Mouse (Mus musculus) heart, embryonic 15.5 days (tissue): ENCODE results near the gene Mbnl1. TPM values are rescaled to one million over a fixed set of nuclear protein-coding genes. Genes with fewer than 3 reads are reported as not detected.

Source experiments
- ATAC-seq: fragments of 200-750 bp; cut with Nextera tagmentation; replicated peaks from 2 replicates; pipeline ENCODE4 v1.8.0; 2017; ENCODE audit warnings: low read depth, moderate TSS enrichment; ENCODE audit not compliant: insufficient number of reproducible peaks, insufficient read depth, low FRiP score
- H3K27ac ChIP-seq: fragments of 300-500 bp; sonication (generic); 2 replicates; pipeline ENCODE4 v1.5.1; 2015; ENCODE audit warnings: mild to moderate bottlenecking, inconsistent platforms
- H3K27me3 ChIP-seq: fragments of 300-500 bp; sonication (generic); 2 replicates; pipeline ENCODE4 v1.6.1; 2015; ENCODE audit warnings: inconsistent platforms
- H3K36me3 ChIP-seq: fragments of 300-500 bp; sonication (generic); 2 replicates; pipeline ENCODE4 v1.6.1; 2015; ENCODE audit warnings: mild to moderate bottlenecking, inconsistent platforms
- H3K4me1 ChIP-seq: fragments of 300-500 bp; sonication (generic); replicated peaks from 2 replicates; pipeline ENCODE4 v1.6.1; 2015; ENCODE audit warnings: inconsistent platforms
- H3K4me2 ChIP-seq: fragments of 300-500 bp; sonication (generic); 2 replicates; pipeline ENCODE4 v1.6.1; 2015; ENCODE audit warnings: inconsistent platforms, mild to moderate bottlenecking, moderate library complexity
- H3K4me3 ChIP-seq: fragments of 300-500 bp; sonication (generic); 2 replicates; pipeline ENCODE4 v1.5.1; 2015; ENCODE audit warnings: mild to moderate bottlenecking, inconsistent platforms
- H3K9ac ChIP-seq: fragments of 300-500 bp; sonication (generic); 2 replicates; pipeline ENCODE4 v1.6.1; 2015; ENCODE audit warnings: mild to moderate bottlenecking, inconsistent platforms
- H3K9me3 ChIP-seq: fragments of 300-500 bp; sonication (generic); replicated peaks from 2 replicates; pipeline ENCODE4 v1.6.1; 2016; ENCODE audit warnings: inconsistent platforms
- WGBS: fragments of 180-500 bp; shearing (Covaris S2); methylation state at CpG from one replicate; pipeline ENCODE4 v1.1.7; 2015; ENCODE audit warnings: mixed read lengths; 5-methylcytosine and 5-hydroxymethylcytosine counted together
- polyA plus RNA-seq: library from polyadenylated mRNA; unstranded; fragments of >200 nt; fragmentation: Nextera tagmentation; extraction: Ambion mirVana; gene quantifications from 2 replicates; pipeline ENCODE4 v1.2.1, GENCODE M21; 2015

Gene Mbnl1
- polyA plus RNA-seq, 1 experiment from 2014 or later, result 72.9 TPM

GRCm38 (mm10) chr3:60574199-60574598 lies 101.6 kb downstream of the Mbnl1 start:
- peaks cover 72% of the 10 kb centered on the region for H3K4me1 ChIP-seq
- no peak overlapping the region for H3K4me3 ChIP-seq
- H3K36me3 ChIP-seq, result no peaks in the 10 kb centered on the region
- no peaks in the 10 kb centered on the region for H3K9me3 ChIP-seq
- H3K4me2 ChIP-seq, result no peak overlapping the region
- no peaks in the 10 kb centered on the region for H3K27me3 ChIP-seq
- ATAC-seq, result no peak
- 64% methylated on average over 9 of the region's 9 CpGs for WGBS
- no peak overlapping the region for H3K9ac ChIP-seq
- peak overlapping the region; percentile 79 for H3K27ac ChIP-seq

- H3K27me3 ChIP-seq, result no peaks in the 10 kb centered on the region
- no peaks in the 10 kb centered on the region for H3K9me3 ChIP-seq
- no peak overlapping the region for H3K9ac ChIP-seq
- H3K4me3 ChIP-seq, result no peak overlapping the region
- peaks cover 70% of the 10 kb centered on the region for H3K4me1 ChIP-seq
- H3K4me2 ChIP-seq, result no peak overlapping the region
- H3K27ac ChIP-seq, result peak overlapping the region; percentile 79; the same call in 1 of the 2 replicates
- no peaks in the 10 kb centered on the region for H3K36me3 ChIP-seq
- 79% methylated on average over 4 of the region's 4 CpGs for WGBS
- ATAC-seq, result no peak
Measured at GRCm38 (mm10) chr3:60574849-60575524, 102.4 kb downstream of the Mbnl1 start.

- no peaks in the 10 kb centered on the region for H3K27me3 ChIP-seq
- H3K4me2 ChIP-seq, result peak overlapping the region; percentile 49
- H3K27ac ChIP-seq, result peak overlapping the region; percentile 79
- no peak for ATAC-seq
- H3K9ac ChIP-seq, result no peak overlapping the region
- no peaks in the 10 kb centered on the region for H3K36me3 ChIP-seq
- WGBS, result 21% methylated on average over 2 of the region's 2 CpGs
- no peaks in the 10 kb centered on the region for H3K9me3 ChIP-seq
- H3K4me3 ChIP-seq, result peak overlapping the region; percentile 27; the same call in 1 of the 2 replicates
- H3K4me1 ChIP-seq, result peaks cover 74% of the 10 kb centered on the region
Measured at GRCm38 (mm10) chr3:60575945-60576344, 103.3 kb downstream of the Mbnl1 start.

GRCm38 (mm10) chr3:60576366-60577046 lies 103.9 kb downstream of the Mbnl1 start:
- Histone ChIP-seq H3K27ac (peak overlapping the region; percentile 79), H3K27me3 (no peaks in the 10 kb centered on the region), H3K4me2 (peak overlapping the region; percentile 49), H3K9me3 (no peaks in the 10 kb centered on the region), H3K4me1 (peaks cover 75% of the 10 kb centered on the region), H3K4me3 (peak overlapping the region; percentile 27), H3K36me3 (no peaks in the 10 kb centered on the region), H3K9ac (no peak overlapping the region)
- 21% methylated on average over 9 of the region's 9 CpGs for WGBS
- ATAC-seq, result peak; percentile 75; the same call in 1 of the 2 replicates

- H3K9me3 ChIP-seq, result no peaks in the 10 kb centered on the region
- no peak overlapping the region for H3K4me3 ChIP-seq
- no peak overlapping the region for H3K4me2 ChIP-seq
- H3K27ac ChIP-seq, result no peak overlapping the region
- WGBS, result 78% methylated on average over 4 of the region's 4 CpGs
- ATAC-seq, result no peak
- H3K36me3 ChIP-seq, result no peaks in the 10 kb centered on the region
- H3K4me1 ChIP-seq, result peaks cover 61% of the 10 kb centered on the region
- no peak overlapping the region for H3K9ac ChIP-seq
- no peaks in the 10 kb centered on the region for H3K27me3 ChIP-seq
Measured at GRCm38 (mm10) chr3:60579880-60580279, 107.2 kb downstream of the Mbnl1 start.

- Histone ChIP-seq H3K9ac (no peak overlapping the region), H3K4me3 (no peak overlapping the region), H3K4me1 (peaks cover 53% of the 10 kb centered on the region), H3K4me2 (no peak overlapping the region), H3K27ac (peak overlapping the region; percentile 47), H3K36me3 (no peaks in the 10 kb centered on the region), H3K27me3 (no peaks in the 10 kb centered on the region), H3K9me3 (no peaks in the 10 kb centered on the region)
- 25% methylated on average over 5 of the region's 5 CpGs for WGBS
- ATAC-seq, result no peak
Measured at GRCm38 (mm10) chr3:60580699-60581098, 108.1 kb downstream of the Mbnl1 start.

GRCm38 (mm10) chr3:60582154-60582553 lies 109.5 kb downstream of the Mbnl1 start:
- 0 out of 2 replicates have a peak overlapping the region, but pooled peaks have one; percentile 5 for H3K27ac ChIP-seq
- no peak for ATAC-seq
- WGBS, result 53% methylated on average over 3 of the region's 3 CpGs
- no peaks in the 10 kb centered on the region for H3K9me3 ChIP-seq
- no peak overlapping the region for H3K4me2 ChIP-seq
- H3K9ac ChIP-seq, result no peak overlapping the region
- H3K27me3 ChIP-seq, result no peaks in the 10 kb centered on the region
- H3K4me3 ChIP-seq, result no peak overlapping the region
- peaks cover 50% of the 10 kb centered on the region for H3K4me1 ChIP-seq
- H3K36me3 ChIP-seq, result no peaks in the 10 kb centered on the region

GRCm38 (mm10) chr3:60582620-60583019 lies 110.0 kb downstream of the Mbnl1 start:
- no peak for ATAC-seq
- H3K4me1 ChIP-seq, result peaks cover 47% of the 10 kb centered on the region
- H3K4me3 ChIP-seq, result no peak overlapping the region
- H3K4me2 ChIP-seq, result no peak overlapping the region
- no peaks in the 10 kb centered on the region for H3K36me3 ChIP-seq
- H3K27me3 ChIP-seq, result no peaks in the 10 kb centered on the region
- WGBS, result 84% methylated on average over 1 of the region's 1 CpGs
- 0 out of 2 replicates have a peak overlapping the region, but pooled peaks have one; percentile 5 for H3K27ac ChIP-seq
- H3K9ac ChIP-seq, result no peak overlapping the region
- no peaks in the 10 kb centered on the region for H3K9me3 ChIP-seq

GRCm38 (mm10) chr3:60584704-60585103 lies 112.1 kb downstream of the Mbnl1 start:
- no peak for ATAC-seq
- Histone ChIP-seq H3K4me1 (peaks cover 41% of the 10 kb centered on the region), H3K9me3 (no peaks in the 10 kb centered on the region), H3K27me3 (no peaks in the 10 kb centered on the region), H3K27ac (no peak overlapping the region), H3K4me2 (no peak overlapping the region), H3K36me3 (no peaks in the 10 kb centered on the region), H3K4me3 (no peak overlapping the region), H3K9ac (no peak overlapping the region)
- 90% methylated on average over 3 of the region's 3 CpGs for WGBS

- 91% methylated on average over 3 of the region's 3 CpGs for WGBS
- H3K9ac ChIP-seq, result no peak overlapping the region
Measured at GRCm38 (mm10) chr3:60586046-60586445, 113.4 kb downstream of the Mbnl1 start.

GRCm38 (mm10) chr3:60587149-60587548 lies 114.5 kb downstream of the Mbnl1 start:
- no peak for ATAC-seq
- Histone ChIP-seq H3K4me2 (no peak overlapping the region), H3K27ac (no peak overlapping the region), H3K36me3 (no peaks in the 10 kb centered on the region), H3K9ac (no peak overlapping the region), H3K27me3 (no peaks in the 10 kb centered on the region), H3K9me3 (no peaks in the 10 kb centered on the region), H3K4me1 (peaks cover 27% of the 10 kb centered on the region), H3K4me3 (no peak overlapping the region)
- WGBS, result 86% methylated on average over 4 of the region's 4 CpGs

More at GRCm38 (mm10) chr3:60586046-60586445, 113.4 kb downstream of the Mbnl1 start:
- H3K27me3 ChIP-seq, result no peaks in the 10 kb centered on the region
- no peak overlapping the region for H3K4me3 ChIP-seq
- H3K4me1 ChIP-seq, result peaks cover 28% of the 10 kb centered on the region
- H3K4me2 ChIP-seq, result no peak overlapping the region
- no peaks in the 10 kb centered on the region for H3K36me3 ChIP-seq
- no peaks in the 10 kb centered on the region for H3K9me3 ChIP-seq
- no peak overlapping the region for H3K27ac ChIP-seq
- ATAC-seq, result no peak
